Mouse (Mus musculus) lung, embryonic 16.5 days (tissue): ENCODE results near the gene Rrp12. TPM values are rescaled to one million over a fixed set of nuclear protein-coding genes. Genes with fewer than 3 reads are reported as not detected.
A peak's percentile ranks its signal among the peaks of the same experiment; 100 is the strongest.
"Not testable (repeated sequence)": the region's sequence is repeated elsewhere in the genome, so short reads cannot be mapped to it uniquely, and the experiment has no call there.

Experiments used
- ATAC-seq: fragments of 200-750 bp; cut with Nextera tagmentation; 2 replicates; pipeline ENCODE4 v1.8.0; 2017; ENCODE audit warnings: low read depth, mild to moderate bottlenecking, moderate library complexity
- H3K27ac ChIP-seq: fragments of 300-500 bp; sonication (generic); 2 replicates; pipeline ENCODE4 v1.5.1; 2014; ENCODE audit warnings: mild to moderate bottlenecking, control low read depth, low read length
- H3K27me3 ChIP-seq: fragments of 300-500 bp; sonication (generic); 2 replicates; pipeline ENCODE4 v1.6.1; 2014; ENCODE audit warnings: low read depth, low read length, mixed read lengths; ENCODE audit not compliant: control insufficient read depth, insufficient read depth
- H3K36me3 ChIP-seq: fragments of 300-500 bp; sonication (generic); 2 replicates; pipeline ENCODE4 v1.6.1; 2014; ENCODE audit warnings: low read length; ENCODE audit not compliant: control insufficient read depth, insufficient read depth
- H3K4me1 ChIP-seq: fragments of 300-500 bp; sonication (generic); replicated peaks from 2 replicates; pipeline ENCODE4 v1.6.1; 2014; ENCODE audit warnings: low read length, mixed read lengths; ENCODE audit not compliant: control insufficient read depth, insufficient read depth
- H3K4me2 ChIP-seq: fragments of 300-500 bp; sonication (generic); 2 replicates; pipeline ENCODE4 v1.6.1; 2014; ENCODE audit warnings: low read depth, low read length, control low read depth
- H3K4me3 ChIP-seq: fragments of 300-500 bp; sonication (generic); 2 replicates; pipeline ENCODE4 v1.5.1; 2014; ENCODE audit warnings: mild to moderate bottlenecking, low read length, control low read depth
- H3K9ac ChIP-seq: fragments of 300-500 bp; sonication (generic); 2 replicates; pipeline ENCODE4 v1.6.1; 2014; ENCODE audit warnings: low read length, control low read depth
- H3K9me3 ChIP-seq: fragments of 300-500 bp; sonication (generic); 2 replicates; pipeline ENCODE4 v1.6.1; 2016; ENCODE audit warnings: low read length; ENCODE audit not compliant: control insufficient read depth
- WGBS: fragments of 180-500 bp; shearing (Covaris S2); extraction: QIAGEN DNeasy Blood & Tissue Kit; methylation state at CpG from one replicate; pipeline ENCODE4 v1.1.7; 2014; 5-methylcytosine and 5-hydroxymethylcytosine counted together
- polyA plus RNA-seq: library from polyadenylated mRNA; unstranded; fragments of >200 nt; fragmentation: Nextera tagmentation; extraction: Ambion mirVana; gene quantifications from 2 replicates; pipeline ENCODE4 v1.2.1, GENCODE M21; 2015

Gene Rrp12
- polyA plus RNA-seq, 1 experiment from 2014 or later, result 11.4 TPM

- H3K9ac ChIP-seq, result no peak overlapping the region
- 54% methylated on average over 4 of the region's 4 CpGs for WGBS
- H3K4me3 ChIP-seq, result no peak overlapping the region
- no peak overlapping the region for H3K4me2 ChIP-seq
- no peaks in the 10 kb centered on the region for H3K27me3 ChIP-seq
- no peaks in the 10 kb centered on the region for H3K9me3 ChIP-seq
- peaks cover 41% of the 10 kb centered on the region for H3K36me3 ChIP-seq
- no peak for ATAC-seq
- no peak overlapping the region for H3K27ac ChIP-seq
- no peaks in the 10 kb centered on the region for H3K4me1 ChIP-seq
Measured at GRCm38 (mm10) chr19:41919471-41919870, 23.5 kb upstream of the Rrp12 start.

GRCm38 (mm10) chr19:41916853-41917252 is 20.9 kb upstream of the Rrp12 start:
- WGBS, result 81% methylated on average over 4 of the region's 4 CpGs
- H3K9ac ChIP-seq, result no peak overlapping the region
- H3K27me3 ChIP-seq, result no peaks in the 10 kb centered on the region
- H3K4me2 ChIP-seq, result no peak overlapping the region
- peaks cover 15% of the 10 kb centered on the region for H3K4me1 ChIP-seq
- no peak overlapping the region for H3K4me3 ChIP-seq
- ATAC-seq, result no peak
- no peaks in the 10 kb centered on the region for H3K9me3 ChIP-seq
- H3K27ac ChIP-seq, result no peak overlapping the region
- peaks cover 35% of the 10 kb centered on the region for H3K36me3 ChIP-seq

- no peak for ATAC-seq
- Histone ChIP-seq H3K27me3 (no peaks in the 10 kb centered on the region), H3K27ac (no peak overlapping the region), H3K9ac (no peak overlapping the region), H3K4me1 (peaks cover 15% of the 10 kb centered on the region), H3K36me3 (peaks cover 31% of the 10 kb centered on the region), H3K4me3 (no peak overlapping the region), H3K4me2 (no peak overlapping the region), H3K9me3 (no peaks in the 10 kb centered on the region)
- WGBS, result 85% methylated on average over 3 of the region's 3 CpGs
Measured at GRCm38 (mm10) chr19:41915294-41915693, 19.3 kb upstream of the Rrp12 start.

- H3K4me1 ChIP-seq, result peaks cover 15% of the 10 kb centered on the region
- H3K27me3 ChIP-seq, H3K9ac ChIP-seq, H3K27ac ChIP-seq, ATAC-seq, H3K9me3 ChIP-seq: not testable (repeated sequence)
- peaks cover 28% of the 10 kb centered on the region for H3K36me3 ChIP-seq
- H3K4me2 ChIP-seq, result peak overlapping the region; percentile 75
- H3K4me3 ChIP-seq, result peak overlapping the region; percentile 99; the same call in 1 of the 2 replicates
Measured at GRCm38 (mm10) chr19:41914592-41914882, 18.6 kb upstream of the Rrp12 start.

- H3K4me1 ChIP-seq, result peaks cover 15% of the 10 kb centered on the region
- H3K27ac ChIP-seq, result no peak overlapping the region
- 39% methylated on average over 6 of the region's 6 CpGs for WGBS
- H3K27me3 ChIP-seq, result no peaks in the 10 kb centered on the region
- peak overlapping the region; percentile 99 for H3K9ac ChIP-seq
- H3K4me3 ChIP-seq, result peak overlapping the region; percentile 99
- H3K36me3 ChIP-seq, result peaks cover 23% of the 10 kb centered on the region
- no peak for ATAC-seq
- H3K4me2 ChIP-seq, result peak overlapping the region; percentile 75
- no peaks in the 10 kb centered on the region for H3K9me3 ChIP-seq
Measured at GRCm38 (mm10) chr19:41913774-41914591, 18.0 kb upstream of the Rrp12 start.

GRCm38 (mm10) chr19:41912121-41913080 is 16.4 kb upstream of the Rrp12 start:
- Histone ChIP-seq H3K9ac (peak overlapping the region; percentile 99), H3K4me3 (peak overlapping the region; percentile 99), H3K4me1 (peaks cover 23% of the 10 kb centered on the region), H3K4me2 (peak overlapping the region; percentile 75), H3K27ac (peak overlapping the region; percentile 93), H3K9me3 (no peaks in the 10 kb centered on the region), H3K36me3 (peaks cover 17% of the 10 kb centered on the region), H3K27me3 (no peaks in the 10 kb centered on the region)
- WGBS, result 1% methylated on average over 47 of the region's 53 CpGs
- ATAC-seq, result peak; percentile 67

GRCm38 (mm10) chr19:41911178-41912073 is 15.5 kb upstream of the Rrp12 start, which contains the start of gene Pgam1:
Pgam1 (plus strand) TSS chr19:41911923.
- Histone ChIP-seq H3K4me3 (peak within 1 kb of the TSS; percentile 99), H3K4me2 (peak within 1 kb of the TSS; percentile 75), H3K27ac (peak within 1 kb of the TSS; percentile 98), H3K4me1 (peaks cover 30% of the 10 kb centered on the region), H3K9ac (peak within 1 kb of the TSS; percentile 99), H3K36me3 (peaks cover 8% of the 10 kb centered on the region), H3K9me3 (no peaks in the 10 kb centered on the region), H3K27me3 (no peaks in the 10 kb centered on the region)
- ATAC-seq, result peak; percentile 96
- WGBS, result 5% methylated on average over 52 of the region's 54 CpGs

GRCm38 (mm10) chr19:41910396-41910795 is 14.4 kb upstream of the Rrp12 start:
- 49% methylated on average over 2 of the region's 2 CpGs for WGBS
- no peak overlapping the region for H3K4me3 ChIP-seq
- no peak for ATAC-seq
- peaks cover 30% of the 10 kb centered on the region for H3K4me1 ChIP-seq
- H3K4me2 ChIP-seq, result no peak overlapping the region
- no peaks in the 10 kb centered on the region for H3K36me3 ChIP-seq
- no peak overlapping the region for H3K9ac ChIP-seq
- H3K27me3 ChIP-seq, result no peaks in the 10 kb centered on the region
- no peaks in the 10 kb centered on the region for H3K9me3 ChIP-seq
- peak overlapping the region; percentile 77 for H3K27ac ChIP-seq
